Mouse (Mus musculus) stomach, embryonic 14.5 days (tissue): ENCODE measurements around the gene Bcap29. TPM values are rescaled to one million over a fixed set of nuclear protein-coding genes. Genes with fewer than 3 reads are reported as not detected.
A peak's percentile ranks its signal among the peaks of the same experiment; 100 is the strongest.

ENCODE experiments used
- ATAC-seq: fragments of 200-750 bp; cut with Nextera tagmentation; 2 replicates; pipeline ENCODE4 v1.8.0; 2017; ENCODE audit warnings: low read depth, moderate TSS enrichment; ENCODE audit not compliant: insufficient number of reproducible peaks, insufficient read depth, low FRiP score
- H3K27ac ChIP-seq: fragments of 300-500 bp; sonication (generic); 2 replicates; pipeline ENCODE4 v1.5.1; 2014; ENCODE audit warnings: mild to moderate bottlenecking, low read length, moderate library complexity, mixed read lengths
- H3K27me3 ChIP-seq: fragments of 300-500 bp; sonication (generic); 2 replicates; pipeline ENCODE4 v1.6.1; 2014; ENCODE audit warnings: low read length, control low read depth, mixed read lengths; ENCODE audit not compliant: control insufficient read depth, insufficient read depth
- H3K36me3 ChIP-seq: fragments of 300-500 bp; sonication (generic); 2 replicates; pipeline ENCODE4 v1.6.1; 2014; ENCODE audit warnings: mild to moderate bottlenecking, control low read depth, low read length, moderate library complexity, mixed read lengths; ENCODE audit not compliant: control insufficient read depth, insufficient read depth
- H3K4me1 ChIP-seq: fragments of 300-500 bp; sonication (generic); 2 replicates; pipeline ENCODE4 v1.6.1; 2014; ENCODE audit warnings: low read length, control low read depth, mixed read lengths; ENCODE audit not compliant: control insufficient read depth, insufficient read depth
- H3K4me2 ChIP-seq: fragments of 300-500 bp; sonication (generic); replicated peaks from 2 replicates; pipeline ENCODE4 v1.6.1; 2014; ENCODE audit warnings: low read depth, low read length, control low read depth
- H3K4me3 ChIP-seq: fragments of 300-500 bp; sonication (generic); 2 replicates; pipeline ENCODE4 v1.5.1; 2014; ENCODE audit warnings: low read depth, low read length, control low read depth
- H3K9ac ChIP-seq: fragments of 300-500 bp; sonication (generic); replicated peaks from 2 replicates; pipeline ENCODE4 v1.6.1; 2014; ENCODE audit warnings: low read depth, mild to moderate bottlenecking, control low read depth, low read length, moderate library complexity, mixed read lengths
- H3K9me3 ChIP-seq: fragments of 300-500 bp; sonication (generic); 2 replicates; pipeline ENCODE4 v1.6.1; 2016; ENCODE audit warnings: low read depth, low read length, control low read depth; ENCODE audit not compliant: control insufficient read depth
- WGBS: fragments of 180-500 bp; shearing (Covaris S2); extraction: QIAGEN DNeasy Blood & Tissue Kit; methylation state at CpG from one replicate; pipeline ENCODE4 v1.1.7; 2014; 5-methylcytosine and 5-hydroxymethylcytosine counted together
- polyA plus RNA-seq: library from polyadenylated mRNA; unstranded; fragments of >200 nt; fragmentation: Nextera tagmentation; extraction: Ambion mirVana; gene quantifications from 2 replicates; pipeline ENCODE4 v1.2.1, GENCODE M21; 2014

Gene Bcap29
- polyA plus RNA-seq, 1 experiment from 2014 or later = 33.8 TPM

DNA sequence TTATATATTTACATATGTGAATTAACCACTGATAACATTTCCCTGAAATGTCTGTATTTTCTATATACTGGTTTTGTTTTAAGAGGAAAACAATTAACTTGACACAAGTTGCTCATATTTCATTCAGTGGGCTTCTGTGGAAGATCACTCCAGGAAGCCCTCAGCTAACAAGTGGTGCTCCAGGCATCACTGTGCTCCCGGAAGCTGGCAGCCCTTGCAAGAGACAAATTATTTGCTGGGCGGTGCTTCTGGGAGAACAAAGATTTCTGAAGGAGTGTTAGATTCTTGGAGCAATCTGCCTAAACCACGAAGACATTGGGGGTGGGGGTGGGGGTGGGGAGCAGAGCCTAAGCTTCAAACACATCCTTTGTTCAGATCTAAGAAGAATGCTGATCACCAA, 42.4 kb downstream of the Bcap29 start:
- no peaks in the 10 kb centered on the region for H3K36me3 ChIP-seq
- 32% methylated on average over 3 of the region's 3 CpGs for WGBS
- ATAC-seq = no peak

DNA sequence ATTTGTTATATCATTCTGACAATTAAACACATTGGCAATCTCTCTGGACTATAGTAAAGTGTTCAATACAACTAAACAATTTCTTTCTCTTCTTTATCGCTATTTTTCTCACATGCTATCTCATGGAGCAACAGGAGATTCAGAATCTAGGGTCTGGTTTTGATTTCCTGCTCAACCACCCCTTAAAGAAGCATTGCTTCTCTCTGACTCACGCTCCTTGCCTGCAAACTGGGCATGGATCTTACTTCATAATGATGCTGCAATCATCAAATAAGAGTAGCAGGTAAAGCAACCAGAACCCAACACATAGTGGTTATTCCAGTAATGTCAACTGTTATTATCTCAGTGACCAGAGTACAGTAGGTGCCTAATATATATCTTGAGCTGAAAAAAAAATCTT, 50.7 kb downstream of the Bcap29 start:
- H3K4me2 ChIP-seq = no peak overlapping the region
- H3K4me1 ChIP-seq = no peaks in the 10 kb centered on the region
- 82% methylated on average over 2 of the region's 2 CpGs for WGBS
- no peak overlapping the region for H3K9ac ChIP-seq
- no peak overlapping the region for H3K27ac ChIP-seq
- no peak for ATAC-seq
- H3K4me3 ChIP-seq = no peak overlapping the region
- H3K9me3 ChIP-seq = no peaks in the 10 kb centered on the region
- no peaks in the 10 kb centered on the region for H3K27me3 ChIP-seq
- H3K36me3 ChIP-seq = no peaks in the 10 kb centered on the region

More for the DNA sequence above, 42.4 kb downstream of the Bcap29 start:
- Histone ChIP-seq H3K4me2 (no peak overlapping the region), H3K4me3 (no peak overlapping the region), H3K27ac (no peak overlapping the region), H3K9me3 (no peaks in the 10 kb centered on the region), H3K4me1 (no peaks in the 10 kb centered on the region), H3K27me3 (no peaks in the 10 kb centered on the region), H3K9ac (no peak overlapping the region)

DNA sequence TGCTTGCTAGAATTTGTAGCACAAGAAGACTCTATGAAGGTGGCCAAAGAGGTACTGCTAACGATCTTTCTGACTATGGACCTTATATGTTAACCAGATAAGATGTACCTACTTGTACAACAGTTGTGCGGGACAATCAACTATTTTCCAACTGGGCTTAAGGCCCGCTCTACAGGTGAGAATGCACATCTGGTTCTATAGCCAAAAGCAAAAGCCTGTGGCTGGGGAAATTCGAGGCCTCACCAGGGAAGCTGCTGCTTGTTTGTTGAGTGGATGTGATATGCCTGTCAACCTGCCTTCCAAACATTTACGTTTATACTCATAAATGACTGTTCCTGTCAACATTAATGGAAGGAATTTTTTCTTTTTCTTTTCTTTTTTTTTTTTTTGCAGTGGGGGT, 52.4 kb downstream of the Bcap29 start:
- no peak for ATAC-seq
- Histone ChIP-seq H3K9me3 (no peaks in the 10 kb centered on the region), H3K9ac (no peak overlapping the region), H3K36me3 (no peaks in the 10 kb centered on the region), H3K4me2 (no peak overlapping the region), H3K4me3 (no peak overlapping the region), H3K4me1 (no peaks in the 10 kb centered on the region), H3K27ac (no peak overlapping the region), H3K27me3 (no peaks in the 10 kb centered on the region)
- WGBS = 87% methylated on average over 5 of the region's 5 CpGs

DNA sequence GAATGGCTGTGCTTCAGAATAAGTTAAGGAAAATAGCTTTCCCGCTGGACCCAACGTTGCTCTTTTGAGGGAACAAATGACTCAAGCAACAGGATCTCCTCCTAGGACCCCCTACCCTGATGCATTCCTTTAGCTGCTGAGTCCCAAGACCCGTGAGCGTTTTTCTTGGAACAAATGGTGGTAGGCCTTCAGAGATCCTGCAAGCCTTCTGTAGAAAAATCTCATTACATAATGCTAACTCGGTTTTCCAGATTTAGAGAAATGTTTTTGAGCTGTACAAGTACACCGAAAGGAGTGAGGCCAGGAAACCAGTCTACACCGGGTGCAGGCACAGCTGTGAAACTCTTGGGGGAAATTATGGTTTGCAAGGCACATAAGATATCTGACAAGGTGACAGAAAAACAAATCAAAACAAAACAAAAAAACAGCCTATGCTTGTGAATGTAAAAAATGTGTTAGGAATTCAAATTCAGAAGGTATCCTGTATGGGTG, 53.1 kb downstream of the Bcap29 start:
- WGBS = 73% methylated on average over 7 of the region's 7 CpGs

DNA sequence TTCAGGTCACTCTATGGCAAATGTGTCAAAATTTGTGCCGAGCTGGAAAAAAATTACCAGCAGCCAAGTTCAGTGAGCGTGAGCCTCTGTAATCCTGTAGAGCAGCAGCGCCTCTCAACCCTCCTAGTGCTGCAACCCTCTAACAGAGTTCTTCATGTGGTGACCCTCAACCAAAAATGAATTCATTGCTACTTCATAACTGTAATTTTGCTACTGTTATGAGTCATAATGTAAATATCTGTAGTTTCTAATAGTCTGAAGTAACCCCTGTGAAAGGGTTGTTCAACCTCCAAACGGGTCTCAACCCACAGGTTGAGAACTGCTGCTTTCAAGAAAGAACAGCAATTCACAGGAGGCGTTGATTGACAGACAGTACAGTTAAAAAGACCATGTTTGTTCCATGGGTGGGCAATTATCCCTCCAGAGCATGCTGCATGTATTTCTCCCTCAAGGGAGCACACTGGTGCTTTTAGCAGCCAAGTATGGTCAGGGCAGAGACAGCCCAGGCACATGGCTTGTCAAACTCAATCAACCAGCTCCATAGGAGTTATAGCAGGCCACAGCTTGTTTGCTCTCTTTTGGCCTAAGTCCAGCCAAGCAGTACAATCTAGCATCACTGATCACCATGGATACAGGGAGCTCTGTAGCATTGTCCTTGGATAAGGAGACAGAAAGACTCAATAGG, 53.7 kb downstream of the Bcap29 start:
- Histone ChIP-seq H3K4me3 (no peak overlapping the region), H3K27ac (no peak overlapping the region), H3K27me3 (no peaks in the 10 kb centered on the region), H3K9me3 (no peaks in the 10 kb centered on the region), H3K4me1 (no peaks in the 10 kb centered on the region), H3K4me2 (no peak overlapping the region), H3K9ac (no peak overlapping the region), H3K36me3 (no peaks in the 10 kb centered on the region)
- WGBS = 86% methylated on average over 5 of the region's 5 CpGs
- peak; percentile 85 for ATAC-seq

More for the DNA sequence above, 53.1 kb downstream of the Bcap29 start:
- no peaks in the 10 kb centered on the region for H3K9me3 ChIP-seq
- no peak for ATAC-seq
- no peaks in the 10 kb centered on the region for H3K4me1 ChIP-seq
- H3K9ac ChIP-seq = no peak overlapping the region
- no peaks in the 10 kb centered on the region for H3K36me3 ChIP-seq
- H3K4me3 ChIP-seq = no peak overlapping the region
- H3K27ac ChIP-seq = no peak overlapping the region
- H3K4me2 ChIP-seq = no peak overlapping the region
- H3K27me3 ChIP-seq = no peaks in the 10 kb centered on the region

DNA sequence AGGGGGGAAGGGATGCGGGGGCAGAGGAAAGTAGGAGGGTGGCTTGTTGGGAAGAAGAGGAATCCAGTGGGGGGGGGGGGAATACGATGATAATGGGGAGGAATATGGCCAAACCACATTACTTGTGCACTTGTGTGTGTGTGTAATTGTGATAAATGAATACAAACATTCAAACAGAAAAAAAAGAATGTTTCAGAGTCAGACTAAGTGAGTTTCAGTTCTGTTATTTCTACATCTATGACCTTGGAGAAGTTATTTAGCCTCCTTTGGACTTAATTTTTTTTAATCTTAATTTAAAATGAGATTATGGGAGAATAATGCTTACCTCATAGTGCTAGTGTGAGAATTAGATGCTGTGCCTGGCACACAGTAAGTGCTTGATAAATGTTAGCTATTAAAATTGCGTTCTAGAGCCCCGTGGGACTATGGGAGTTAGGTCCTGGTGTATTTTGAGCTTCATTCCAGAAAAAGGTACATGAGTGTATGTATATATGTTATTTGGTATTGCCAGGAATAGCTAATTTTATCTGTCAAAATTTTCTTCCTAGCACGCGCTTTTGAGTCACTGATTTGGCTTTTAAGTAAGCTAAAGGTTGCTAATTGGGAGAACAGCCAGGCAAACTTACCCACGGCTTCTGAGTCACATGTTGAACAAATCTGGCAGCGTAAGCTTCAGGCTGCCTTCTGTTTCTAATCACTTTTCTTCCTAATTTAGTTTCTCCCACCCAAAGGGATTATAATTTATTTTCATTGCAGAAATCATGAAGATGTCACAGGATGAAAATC, 55.6 kb downstream of the Bcap29 start:
- no peaks in the 10 kb centered on the region for H3K27me3 ChIP-seq
- no peak overlapping the region for H3K4me3 ChIP-seq
- 78% methylated on average over 8 of the region's 8 CpGs for WGBS
- H3K9ac ChIP-seq = no peak overlapping the region
- no peak for ATAC-seq
- no peaks in the 10 kb centered on the region for H3K4me1 ChIP-seq
- H3K9me3 ChIP-seq = no peaks in the 10 kb centered on the region
- H3K4me2 ChIP-seq = no peak overlapping the region
- H3K36me3 ChIP-seq = no peaks in the 10 kb centered on the region
- no peak overlapping the region for H3K27ac ChIP-seq

DNA sequence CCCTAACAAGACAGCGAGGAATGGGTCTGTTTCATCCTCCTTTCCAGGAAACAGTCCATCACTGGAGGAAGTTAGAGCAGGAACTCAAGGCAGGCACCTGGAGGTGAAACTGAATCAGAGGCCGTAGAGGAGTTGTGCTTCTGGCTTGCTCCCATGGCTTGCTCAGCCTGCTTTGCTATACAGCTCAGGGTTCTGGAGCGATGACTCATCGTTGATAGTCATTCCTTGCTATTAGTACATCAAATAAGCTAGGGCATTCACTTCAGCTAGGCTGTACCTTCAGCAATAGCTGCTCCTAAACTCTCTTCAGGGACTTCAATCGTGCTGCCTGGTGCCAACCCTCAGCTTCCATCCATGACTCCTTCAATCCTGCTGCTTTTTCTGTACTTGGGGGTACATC, 60.0 kb downstream of the Bcap29 start:
- Histone ChIP-seq H3K27ac (no peak overlapping the region), H3K36me3 (no peaks in the 10 kb centered on the region), H3K4me1 (no peaks in the 10 kb centered on the region), H3K4me3 (no peak overlapping the region), H3K27me3 (no peaks in the 10 kb centered on the region), H3K4me2 (no peak overlapping the region), H3K9ac (no peak overlapping the region), H3K9me3 (no peaks in the 10 kb centered on the region)
- ATAC-seq = no peak
- WGBS = 85% methylated on average over 5 of the region's 5 CpGs

DNA sequence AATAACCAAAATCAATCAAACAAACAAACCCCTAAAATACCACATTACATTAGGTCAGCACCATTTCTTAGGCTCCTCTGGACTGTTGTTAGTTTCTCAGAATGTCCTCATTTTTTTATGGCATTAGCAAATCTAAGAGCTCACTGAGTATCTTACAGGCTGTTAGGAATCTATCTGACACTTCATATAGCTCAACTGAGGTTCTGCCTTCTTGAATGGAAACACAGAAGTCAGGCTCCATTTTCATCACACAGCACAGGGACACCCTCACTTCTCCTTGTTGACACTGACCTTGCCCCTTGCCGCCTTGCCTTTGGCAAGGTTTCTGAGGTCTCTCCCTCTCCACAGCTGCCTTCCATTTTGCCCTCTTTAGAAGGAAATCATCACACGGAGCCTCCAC, 64.7 kb downstream of the Bcap29 start:
- WGBS = 43% methylated on average over 2 of the region's 2 CpGs
- Histone ChIP-seq H3K4me1 (no peaks in the 10 kb centered on the region), H3K36me3 (no peaks in the 10 kb centered on the region), H3K4me3 (no peak overlapping the region), H3K27ac (no peak overlapping the region), H3K9me3 (no peaks in the 10 kb centered on the region), H3K27me3 (no peaks in the 10 kb centered on the region), H3K4me2 (no peak overlapping the region), H3K9ac (no peak overlapping the region)
- ATAC-seq = no peak
